8 mouse cellular contexts compared by ENCODE assay signal in the genomic region with DNA sequence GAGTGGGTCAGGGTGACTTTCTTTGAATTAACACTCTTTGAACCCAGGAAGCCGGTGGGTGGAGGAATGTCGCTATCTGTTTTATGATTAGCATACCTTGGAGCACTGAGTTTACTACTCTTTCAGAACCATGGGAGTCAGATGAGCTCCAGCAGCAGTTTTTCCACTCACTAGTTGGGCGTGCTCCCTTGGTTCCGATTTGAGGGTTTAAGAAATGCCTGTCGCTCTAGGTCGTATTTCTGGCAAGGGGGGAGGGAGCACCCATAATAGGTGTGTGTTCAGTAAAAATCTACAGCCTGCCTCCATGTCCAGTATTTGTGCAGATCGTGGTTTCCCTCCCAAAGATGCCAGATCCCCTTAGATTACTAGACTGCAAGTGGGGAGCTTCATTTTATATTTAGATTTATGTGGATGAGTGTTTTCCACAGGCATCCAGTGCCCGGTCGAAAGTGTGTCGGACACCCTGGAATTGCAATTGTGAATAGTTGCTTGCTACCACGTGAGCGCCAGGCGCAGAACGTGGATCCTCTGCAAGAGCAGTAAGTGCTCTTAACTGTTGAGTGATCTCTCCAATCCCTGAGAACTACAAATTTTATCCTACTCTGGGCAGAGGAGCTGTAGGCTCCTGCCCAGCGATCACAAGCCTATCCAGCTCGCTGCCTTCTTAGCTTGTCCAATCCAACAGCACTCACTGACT. TPM values are rescaled to one million over a fixed set of nuclear protein-coding genes. Genes with fewer than 3 reads are reported as not detected.
DNase-seq lines count a peak whose midpoint lies in the region; ATAC-seq and TF ChIP-seq lines count a peak whose summit lies in the region.

No protein-coding gene starts in this region.

- no peak for DNase-seq in liver, adult 2 months (ENCODE audit: extremely low read depth, low read depth, low spot score)
- DNase-seq in liver, result no peak
- no peak for DNase-seq in midbrain, postnatal 0 days (ENCODE audit: low spot score)
- DNase-seq in layer of hippocampus, adult 9-11 months, result no peak
- DNase-seq in adrenal gland, postnatal 4 days (ENCODE audit: low spot score in 2 of 2), result no peak
- no peak for DNase-seq in layer of hippocampus, postnatal 14 days (ENCODE audit: low spot score in 2 of 2)

- 0 out of 2 replicates have a peak overlapping the region, but pooled peaks have one; percentile 15 for H3K9ac ChIP-seq in liver, adult 2 months (ENCODE audit: low read depth, low read length)
- peak overlapping the region; percentile 94 for H3K9ac ChIP-seq in embryonic facial prominence, embryonic 13.5 days
- peak overlapping the region; percentile 94; the same call in 1 of the 2 replicates for H3K9ac ChIP-seq in kidney, embryonic 14.5 days (ENCODE audit: low read depth, low read length)
- peak overlapping the region; percentile 84 for H3K9ac ChIP-seq in midbrain, postnatal 0 days (replicated peaks; ENCODE audit: low read length, poor library complexity, severe bottlenecking)

- WGBS in liver, adult 2 months, result 10% methylated on average over 16 of the region's 16 CpGs
- 11% methylated on average over 16 of the region's 16 CpGs for WGBS in embryonic facial prominence, embryonic 13.5 days
- 7% methylated on average over 16 of the region's 16 CpGs for WGBS in kidney, embryonic 14.5 days
- 12% methylated on average over 16 of the region's 16 CpGs for WGBS in midbrain, postnatal 0 days

- TF ChIP-seq CTCF in liver, adult 2 months (IDR thresholded peaks at IDR 0.05; ENCODE audit: low read depth, low read length), result no peak
- no peak for TF ChIP-seq CTCF in midbrain, postnatal 0 days (IDR thresholded peaks at IDR 0.05)

- peaks cover 17% of the 10 kb centered on the region for H3K36me3 ChIP-seq in liver, adult 2 months (ENCODE audit: control insufficient read depth, insufficient read depth, low read length)
- peaks cover 26% of the 10 kb centered on the region for H3K36me3 ChIP-seq in embryonic facial prominence, embryonic 13.5 days
- H3K36me3 ChIP-seq in kidney, embryonic 14.5 days (ENCODE audit: control insufficient read depth, insufficient read depth, low read length), result peaks cover 27% of the 10 kb centered on the region
- H3K36me3 ChIP-seq in midbrain, postnatal 0 days (ENCODE audit: insufficient read depth, low read length), result peaks cover 13% of the 10 kb centered on the region

- H3K27me3 ChIP-seq in liver, adult 2 months (ENCODE audit: control insufficient read depth, insufficient read depth, low read length), result no peaks in the 10 kb centered on the region
- no peaks in the 10 kb centered on the region for H3K27me3 ChIP-seq in embryonic facial prominence, embryonic 13.5 days
- no peaks in the 10 kb centered on the region for H3K27me3 ChIP-seq in kidney, embryonic 14.5 days (ENCODE audit: control insufficient read depth, insufficient read depth, low read length)
- no peaks in the 10 kb centered on the region for H3K27me3 ChIP-seq in midbrain, postnatal 0 days (ENCODE audit: insufficient read depth, low read length)

- no peaks in the 10 kb centered on the region for H3K9me3 ChIP-seq in embryonic facial prominence, embryonic 13.5 days
- no peaks in the 10 kb centered on the region for H3K9me3 ChIP-seq in kidney, embryonic 14.5 days (ENCODE audit: control insufficient read depth, low read length)
- H3K9me3 ChIP-seq in midbrain, postnatal 0 days (ENCODE audit: low read length), result no peaks in the 10 kb centered on the region

- 0 out of 2 replicates have a peak, but pooled peaks cover 3% of the 10 kb centered on the region for H3K79me2 ChIP-seq in liver, adult 2 months (ENCODE audit: control insufficient read depth, insufficient read depth, low read length)

- no peak for TF ChIP-seq POLR2A in liver, adult 2 months (IDR thresholded peaks at IDR 0.05; ENCODE audit: extremely low read depth, insufficient read depth, low read length)

- peak overlapping the region; percentile 89 for H3K4me2 ChIP-seq in embryonic facial prominence, embryonic 13.5 days
- H3K4me2 ChIP-seq in kidney, embryonic 14.5 days (replicated peaks; ENCODE audit: low read depth, low read length), result peak overlapping the region; percentile 62
- peak overlapping the region; percentile 82 for H3K4me2 ChIP-seq in midbrain, postnatal 0 days (ENCODE audit: low read depth, low read length, poor library complexity, severe bottlenecking)

- H3K4me1 ChIP-seq in liver, adult 2 months (ENCODE audit: control insufficient read depth, insufficient read depth, low read length), result peaks cover 2% of the 10 kb centered on the region
- H3K4me1 ChIP-seq in embryonic facial prominence, embryonic 13.5 days, result peaks cover 15% of the 10 kb centered on the region
- 0 out of 2 replicates have a peak, but pooled peaks cover 4% of the 10 kb centered on the region for H3K4me1 ChIP-seq in kidney, embryonic 14.5 days (ENCODE audit: control insufficient read depth, insufficient read depth, low read length)
- no peaks in the 10 kb centered on the region for H3K4me1 ChIP-seq in midbrain, postnatal 0 days (ENCODE audit: insufficient read depth, low read length)

- H3K4me3 ChIP-seq in liver, adult 2 months (ENCODE audit: insufficient read depth, low read depth, low read length), result peak overlapping the region; percentile 83
- peak overlapping the region; percentile 93 for H3K4me3 ChIP-seq in embryonic facial prominence, embryonic 13.5 days
- H3K4me3 ChIP-seq in kidney, embryonic 14.5 days (ENCODE audit: low read length), result peak overlapping the region; percentile 95
- peak overlapping the region; percentile 94 for H3K4me3 ChIP-seq in midbrain, postnatal 0 days (ENCODE audit: low read depth, low read length)

- ATAC-seq in embryonic facial prominence, embryonic 13.5 days (ENCODE audit: insufficient number of reproducible peaks, insufficient read depth, low FRiP score, low TSS enrichment, low read depth), result no peak
- no peak for ATAC-seq in kidney, embryonic 14.5 days (ENCODE audit: low FRiP score, low TSS enrichment)
- peak; percentile 0; the same call in 1 of the 2 replicates for ATAC-seq in midbrain, postnatal 0 days (ENCODE audit: low FRiP score)

- H3K27ac ChIP-seq in liver, adult 2 months (replicated peaks; ENCODE audit: insufficient read depth, low read depth, low read length), result peak overlapping the region; percentile 26
- peak overlapping the region; percentile 87 for H3K27ac ChIP-seq in embryonic facial prominence, embryonic 13.5 days
- H3K27ac ChIP-seq in kidney, embryonic 14.5 days (ENCODE audit: low read depth, low read length), result peak overlapping the region; percentile 25; the same call in 1 of the 2 replicates
- peak overlapping the region; percentile 82 for H3K27ac ChIP-seq in midbrain, postnatal 0 days (ENCODE audit: low read depth, low read length)

RNA-seq across cellular contexts. Expression of gene Eif2b5, which starts 0.5 kb away (rescaled TPM):
- total RNA-seq in liver, adult 2 months (2014; rRNA removed), result 38.1 and 38.9 TPM in 2 replicates
- polyA plus RNA-seq in liver, adult 2 months (2012; rRNA removed), result 19.2 and 19.3 TPM in 2 replicates
- polyA plus RNA-seq in embryonic facial prominence, embryonic 13.5 days (2015; fragmentation: Nextera tagmentation; extraction: Ambion mirVana), result 96.6 and 114 TPM in 2 replicates
- polyA plus RNA-seq in kidney, embryonic 14.5 days (2014; fragmentation: Nextera tagmentation; extraction: Ambion mirVana), result 68.6 and 115 TPM in 2 replicates
- 87.2 and 96.4 TPM in 2 replicates for total RNA-seq in midbrain, postnatal 0 days (2014; rRNA removed)
- 70.0 and 74.6 TPM in 2 replicates for polyA plus RNA-seq in midbrain, postnatal 0 days (2015; fragmentation: Nextera tagmentation; extraction: Ambion mirVana)
- total RNA-seq in adrenal gland, postnatal 4 days (2021), result 10 to 100 TPM; 58.9 to 63.3 TPM
- total RNA-seq in layer of hippocampus, postnatal 14 days (2021), result 10 to 100 TPM; 51.7 to 54.1 TPM

RNA-seq across cellular contexts. Expression of gene Dvl3, which starts 18.7 kb away (rescaled TPM):
- total RNA-seq in liver, adult 2 months (2014; rRNA removed), result 2.5 and 5.8 TPM in 2 replicates
- 11.6 and 15.0 TPM in 2 replicates for polyA plus RNA-seq in liver, adult 2 months (2012; rRNA removed)
- polyA plus RNA-seq in embryonic facial prominence, embryonic 13.5 days (2015; fragmentation: Nextera tagmentation; extraction: Ambion mirVana), result 26.7 and 27.1 TPM in 2 replicates
- 29.1 and 30.5 TPM in 2 replicates for polyA plus RNA-seq in kidney, embryonic 14.5 days (2014; fragmentation: Nextera tagmentation; extraction: Ambion mirVana)
- total RNA-seq in midbrain, postnatal 0 days (2014; rRNA removed), result 44.9 and 46.3 TPM in 2 replicates
- 24.6 and 29.5 TPM in 2 replicates for polyA plus RNA-seq in midbrain, postnatal 0 days (2015; fragmentation: Nextera tagmentation; extraction: Ambion mirVana)
- total RNA-seq in adrenal gland, postnatal 4 days (2021), result 10 to 100 TPM; 55.7 to 59.5 TPM
- total RNA-seq in layer of hippocampus, postnatal 14 days (2021), result 10 to 100 TPM; 77.2 to 78.9 TPM

RNA-seq across cellular contexts. Expression of gene Ap2m1, which starts 37.1 kb away (rescaled TPM):
- total RNA-seq in liver, adult 2 months (2014; rRNA removed), result 151 and 236 TPM in 2 replicates
- 298 and 343 TPM in 2 replicates for polyA plus RNA-seq in liver, adult 2 months (2012; rRNA removed)
- 610 and 646 TPM in 2 replicates for polyA plus RNA-seq in embryonic facial prominence, embryonic 13.5 days (2015; fragmentation: Nextera tagmentation; extraction: Ambion mirVana)
- polyA plus RNA-seq in kidney, embryonic 14.5 days (2014; fragmentation: Nextera tagmentation; extraction: Ambion mirVana), result 607 TPM in 2 replicates
- 975 and 994 TPM in 2 replicates for total RNA-seq in midbrain, postnatal 0 days (2014; rRNA removed)
- polyA plus RNA-seq in midbrain, postnatal 0 days (2015; fragmentation: Nextera tagmentation; extraction: Ambion mirVana), result 1,551 and 1,562 TPM in 2 replicates
- total RNA-seq in adrenal gland, postnatal 4 days (2021), result 100 to 1,000 TPM; 336 to 352 TPM
- total RNA-seq in layer of hippocampus, postnatal 14 days (2021), result 100 to 1,000 TPM; 893 to 941 TPM

RNA-seq across cellular contexts. Expression of gene Abcf3, which starts 50.2 kb away (rescaled TPM):
- total RNA-seq in liver, adult 2 months (2014; rRNA removed), result 42.0 and 44.9 TPM in 2 replicates
- 29.5 and 48.5 TPM in 2 replicates for polyA plus RNA-seq in liver, adult 2 months (2012; rRNA removed)
- polyA plus RNA-seq in embryonic facial prominence, embryonic 13.5 days (2015; fragmentation: Nextera tagmentation; extraction: Ambion mirVana), result 65.0 and 77.4 TPM in 2 replicates
- polyA plus RNA-seq in kidney, embryonic 14.5 days (2014; fragmentation: Nextera tagmentation; extraction: Ambion mirVana), result 42.6 and 44.5 TPM in 2 replicates
- 65.3 and 76.0 TPM in 2 replicates for total RNA-seq in midbrain, postnatal 0 days (2014; rRNA removed)
- 73.1 and 75.2 TPM in 2 replicates for polyA plus RNA-seq in midbrain, postnatal 0 days (2015; fragmentation: Nextera tagmentation; extraction: Ambion mirVana)
- 10 to 100 TPM; 75.4 to 79.2 TPM for total RNA-seq in adrenal gland, postnatal 4 days (2021)
- 10 to 100 TPM; 82.8 to 87.9 TPM for total RNA-seq in layer of hippocampus, postnatal 14 days (2021)

Comparison
In these comparisons a context has a peak if more than half of its experiments do, and no peak if none do; other contexts are left out.
1. H3K27ac ChIP-seq: peak in every context shown above with its lines; median percentile 87 in embryonic facial prominence, embryonic 13.5 days; 82 in midbrain, postnatal 0 days; 26 in liver, adult 2 months; 25 in kidney, embryonic 14.5 days.
2. H3K9ac ChIP-seq: peak in every context shown above with its lines; median percentile 94 in embryonic facial prominence, embryonic 13.5 days; 94 in kidney, embryonic 14.5 days; 84 in midbrain, postnatal 0 days; 15 in liver, adult 2 months.